ENCODE assay signal across 8 mouse cellular contexts in the genomic region with DNA sequence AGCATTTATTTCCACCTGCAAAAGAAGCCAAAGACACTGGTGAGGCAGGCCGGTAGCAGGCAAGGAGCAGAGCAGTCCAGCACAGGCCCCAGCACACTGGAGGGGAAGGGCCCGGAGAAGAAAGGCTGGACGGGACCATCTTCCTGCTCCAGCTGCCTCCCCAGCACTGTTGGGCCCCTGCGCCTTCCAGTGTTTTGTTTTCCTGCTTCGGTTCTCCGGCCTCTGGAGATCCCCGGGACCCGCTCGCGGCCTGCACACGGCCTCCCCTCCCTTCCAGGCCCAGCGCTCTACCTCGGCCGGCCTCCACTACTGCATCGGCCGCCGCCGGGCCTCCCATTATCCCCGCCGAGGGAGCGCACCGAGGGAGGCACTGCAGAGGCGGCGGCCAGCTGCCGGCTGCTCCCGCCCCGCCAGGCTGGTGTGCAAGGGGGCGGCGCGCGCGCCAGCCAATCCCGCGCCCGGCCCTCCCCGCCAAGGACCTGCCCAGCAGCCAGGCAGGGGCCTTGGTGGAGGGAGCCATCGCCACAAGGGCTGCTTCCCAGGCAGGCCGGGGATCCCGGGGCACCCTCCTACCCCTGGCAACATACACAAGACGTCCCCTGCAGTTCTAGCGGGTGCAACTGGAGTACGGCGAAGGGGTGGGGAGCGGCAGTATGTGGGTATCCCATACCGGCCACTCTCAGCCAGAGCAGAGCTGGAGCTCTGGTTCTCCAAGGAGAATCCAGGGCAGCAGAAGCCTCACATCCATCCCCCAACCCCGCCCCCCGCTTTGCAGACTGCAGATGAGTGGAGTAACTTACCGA. TPM values are rescaled to one million over a fixed set of nuclear protein-coding genes. Genes with fewer than 3 reads are reported as not detected.
DNase-seq lines count a peak whose midpoint lies in the region; ATAC-seq and TF ChIP-seq lines count a peak whose summit lies in the region.

No protein-coding gene starts in this region.

- H3K4me2 ChIP-seq in kidney, embryonic 14.5 days (replicated peaks; ENCODE audit: low read depth, low read length) = peak overlapping the region; percentile 70
- peak overlapping the region; percentile 76 for H3K4me2 ChIP-seq in limb, embryonic 15.5 days
- H3K4me2 ChIP-seq in midbrain, embryonic 16.5 days (ENCODE audit: low read length) = peak overlapping the region; percentile 77

- under 1% methylated on average over 48 of the region's 48 CpGs for whole genome bisulfite sequencing in heart, embryonic 10.5 days
- under 1% methylated on average over 42 of the region's 48 CpGs for WGBS in kidney, embryonic 14.5 days
- WGBS in limb, embryonic 15.5 days = under 1% methylated on average over 48 of the region's 48 CpGs
- WGBS in midbrain, embryonic 16.5 days = under 1% methylated on average over 46 of the region's 48 CpGs
- WGBS in spleen, adult 2 months = 7% methylated on average over 43 of the region's 48 CpGs

- no peaks in the 10 kb centered on the region for H3K9me3 ChIP-seq in heart, embryonic 10.5 days
- H3K9me3 ChIP-seq in kidney, embryonic 14.5 days (ENCODE audit: control insufficient read depth, low read length) = no peaks in the 10 kb centered on the region
- H3K9me3 ChIP-seq in limb, embryonic 15.5 days = no peaks in the 10 kb centered on the region
- H3K9me3 ChIP-seq in midbrain, embryonic 16.5 days (replicated peaks; ENCODE audit: control insufficient read depth, low read length, poor library complexity, severe bottlenecking) = no peaks in the 10 kb centered on the region

- peak; percentile 89 for TF ChIP-seq POLR2A in brain, embryonic 14.5 days (IDR thresholded peaks at IDR 0.05; ENCODE audit: borderline replicate concordance, extremely low read depth, insufficient read depth, insufficient read length, poor library complexity, severe bottlenecking)
- TF ChIP-seq POLR2A in spleen, adult 2 months (IDR thresholded peaks at IDR 0.05; ENCODE audit: low read depth, low read length) = no peak; the same call in 1 of the 2 replicates

- peak overlapping the region; percentile 71 for H3K4me3 ChIP-seq in heart, embryonic 10.5 days
- peak overlapping the region; percentile 55 for H3K4me3 ChIP-seq in kidney, embryonic 14.5 days (ENCODE audit: low read length)
- H3K4me3 ChIP-seq in limb, embryonic 15.5 days = peak overlapping the region; percentile 80
- H3K4me3 ChIP-seq in midbrain, embryonic 16.5 days (ENCODE audit: low read depth, low read length) = peak overlapping the region; percentile 78
- peak overlapping the region; percentile 66 for H3K4me3 ChIP-seq in spleen, adult 2 months (ENCODE audit: extremely low read depth, insufficient read depth, insufficient read length)

- peak overlapping the region; percentile 88 for H3K27ac ChIP-seq in heart, embryonic 10.5 days
- peak overlapping the region; percentile 83 for H3K27ac ChIP-seq in kidney, embryonic 14.5 days (ENCODE audit: low read depth, low read length)
- peak overlapping the region; percentile 94 for H3K27ac ChIP-seq in limb, embryonic 15.5 days
- H3K27ac ChIP-seq in midbrain, embryonic 16.5 days (ENCODE audit: low read length) = peak overlapping the region; percentile 98
- peak overlapping the region; percentile 71 for H3K27ac ChIP-seq in spleen, adult 2 months (ENCODE audit: insufficient read depth, low read length)

- peaks cover 29% of the 10 kb centered on the region; the same call in 1 of the 2 replicates for H3K36me3 ChIP-seq in heart, embryonic 10.5 days
- H3K36me3 ChIP-seq in kidney, embryonic 14.5 days (ENCODE audit: control insufficient read depth, insufficient read depth, low read length) = peaks cover 18% of the 10 kb centered on the region; the same call in 1 of the 2 replicates
- H3K36me3 ChIP-seq in limb, embryonic 15.5 days = peaks cover 11% of the 10 kb centered on the region; the same call in 1 of the 2 replicates
- H3K36me3 ChIP-seq in midbrain, embryonic 16.5 days (ENCODE audit: control insufficient read depth, insufficient read depth, low read length) = no peaks in the 10 kb centered on the region
- H3K36me3 ChIP-seq in spleen, adult 2 months (ENCODE audit: control insufficient read depth, insufficient read depth, low read length) = no peaks in the 10 kb centered on the region

- DNase-seq in B cell, adult 2 months = peak; percentile 56 to 65
- DNase-seq in brain, embryonic 14.5 days (ENCODE audit: low read depth) = peak; percentile 96
- peak; percentile 94 for DNase-seq in heart, embryonic 10.5 days (ENCODE audit: low spot score)
- DNase-seq in spleen, adult 2 months (ENCODE audit: low read depth in 1 of 2, low spot score in 2 of 2) = peak in 1 of 2 experiments; percentile 72

- no peak for TF ChIP-seq CTCF in brain, embryonic 14.5 days (IDR thresholded peaks at IDR 0.05; ENCODE audit: borderline replicate concordance, extremely low read depth, insufficient read depth, insufficient read length)
- TF ChIP-seq CTCF in spleen, adult 2 months (IDR thresholded peaks at IDR 0.05; ENCODE audit: extremely low read depth, insufficient read depth, insufficient read length, insufficient replicate concordance) = no peak

- H3K4me1 ChIP-seq in heart, embryonic 10.5 days = peaks cover 89% of the 10 kb centered on the region
- peaks cover 69% of the 10 kb centered on the region for H3K4me1 ChIP-seq in kidney, embryonic 14.5 days (ENCODE audit: control insufficient read depth, insufficient read depth, low read length)
- peaks cover 79% of the 10 kb centered on the region for H3K4me1 ChIP-seq in limb, embryonic 15.5 days
- peaks cover 62% of the 10 kb centered on the region for H3K4me1 ChIP-seq in midbrain, embryonic 16.5 days (ENCODE audit: control insufficient read depth, insufficient read depth, low read length)
- H3K4me1 ChIP-seq in spleen, adult 2 months (ENCODE audit: control insufficient read depth, insufficient read depth, insufficient read length) = peaks cover 32% of the 10 kb centered on the region

- ATAC-seq in erythroblast, adult 5-6 weeks (replicated peaks; ENCODE audit: low FRiP score, poor library complexity, severe bottlenecking) = peak; percentile 85
- ATAC-seq in kidney, embryonic 14.5 days (ENCODE audit: low FRiP score, low TSS enrichment) = peak; percentile 86
- peak; percentile 91 for ATAC-seq in limb, embryonic 15.5 days (ENCODE audit: insufficient number of reproducible peaks, low FRiP score, low TSS enrichment, low read depth)
- ATAC-seq in midbrain, embryonic 16.5 days = peak; percentile 88

- H3K27me3 ChIP-seq in heart, embryonic 10.5 days (ENCODE audit: insufficient read depth, poor library complexity, severe bottlenecking) = no peaks in the 10 kb centered on the region
- no peaks in the 10 kb centered on the region for H3K27me3 ChIP-seq in kidney, embryonic 14.5 days (ENCODE audit: control insufficient read depth, insufficient read depth, low read length)
- H3K27me3 ChIP-seq in limb, embryonic 15.5 days = no peaks in the 10 kb centered on the region
- H3K27me3 ChIP-seq in midbrain, embryonic 16.5 days (ENCODE audit: control insufficient read depth, insufficient read depth, low read depth, low read length) = no peaks in the 10 kb centered on the region
- H3K27me3 ChIP-seq in spleen, adult 2 months (ENCODE audit: control insufficient read depth, insufficient read depth, low read length) = no peaks in the 10 kb centered on the region

- peak overlapping the region; percentile 69 for H3K9ac ChIP-seq in kidney, embryonic 14.5 days (ENCODE audit: low read depth, low read length)
- peak overlapping the region; percentile 82 for H3K9ac ChIP-seq in limb, embryonic 15.5 days
- peak overlapping the region; percentile 90 for H3K9ac ChIP-seq in midbrain, embryonic 16.5 days (ENCODE audit: low read depth, low read length)

RNA-seq across cellular contexts. Expression of gene Tet3, which starts 17.4 kb away (rescaled TPM):
- 21.3 and 36.2 TPM in 2 replicates for polyA plus RNA-seq in brain, embryonic 14.5 days (2012; rRNA removed)
- total RNA-seq in erythroblast, adult 5-6 weeks (2015; ENCODE audit: low replicate concordance) = 29.6 and 35.1 TPM in 2 replicates
- total RNA-seq in erythroblast, adult 5-6 weeks (2017; ENCODE audit: low replicate concordance) = 24.9 and 25.5 TPM in 2 replicates
- polyA plus RNA-seq in heart, embryonic 10.5 days (2016; fragmentation: Nextera tagmentation; extraction: Ambion mirVana) = 29.8 and 31.3 TPM in 2 replicates
- polyA plus RNA-seq in kidney, embryonic 14.5 days (2014; fragmentation: Nextera tagmentation; extraction: Ambion mirVana) = 48.6 and 54.9 TPM in 2 replicates
- polyA plus RNA-seq in limb, embryonic 15.5 days (2015; fragmentation: Nextera tagmentation; extraction: Ambion mirVana) = 57.1 and 59.5 TPM in 2 replicates
- 51.9 and 53.2 TPM in 2 replicates for polyA plus RNA-seq in midbrain, embryonic 16.5 days (2015; fragmentation: Nextera tagmentation; extraction: Ambion mirVana)
- polyA plus RNA-seq in spleen, adult 2 months (2012; rRNA removed) = 21.1 and 22.9 TPM in 2 replicates
